Mouse (Mus musculus) adrenal gland, adult 10 weeks (tissue): Measurements from ENCODE around the gene Rad23b. TPM values are rescaled to one million over a fixed set of nuclear protein-coding genes. Genes with fewer than 3 reads are reported as not detected.

Source experiments
- polyA plus RNA-seq: library from polyadenylated mRNA; stranded (reverse); fragments of 350-450 nt; fragmentation: Illumina TruSeq; extraction: RNeasy Lipid Tissue Mini Kit (QIAGEN cat#74804); gene quantifications from one replicate; pipeline ENCODE4 v1.2.3, GENCODE M21; 2014; ENCODE audit warnings: low read depth, low replicate concordance

The Rad23b gene
- polyA plus RNA-seq, result 242 TPM

GRCm38 (mm10) chr4:55349452-55350218, at the start of gene Rad23b:
Rad23b (plus strand) TSS chr4:55350043.

Other genes starting within 250 kb of the Rad23b start
- 13.4 TPM for gene Klf4, start 182.4 kb downstream of the Rad23b start, polyA plus RNA-seq